Mouse (Mus musculus) 3T3-L1 (cell line): Measurements from ENCODE around the gene Gnb1.

Experiments
- DNase-seq: peaks from one replicate; pipeline ENCODE4 v3.0.0-alpha.2; 2015; ENCODE audit warnings: low read depth, low spot score

Gene Gnb1

DNA sequence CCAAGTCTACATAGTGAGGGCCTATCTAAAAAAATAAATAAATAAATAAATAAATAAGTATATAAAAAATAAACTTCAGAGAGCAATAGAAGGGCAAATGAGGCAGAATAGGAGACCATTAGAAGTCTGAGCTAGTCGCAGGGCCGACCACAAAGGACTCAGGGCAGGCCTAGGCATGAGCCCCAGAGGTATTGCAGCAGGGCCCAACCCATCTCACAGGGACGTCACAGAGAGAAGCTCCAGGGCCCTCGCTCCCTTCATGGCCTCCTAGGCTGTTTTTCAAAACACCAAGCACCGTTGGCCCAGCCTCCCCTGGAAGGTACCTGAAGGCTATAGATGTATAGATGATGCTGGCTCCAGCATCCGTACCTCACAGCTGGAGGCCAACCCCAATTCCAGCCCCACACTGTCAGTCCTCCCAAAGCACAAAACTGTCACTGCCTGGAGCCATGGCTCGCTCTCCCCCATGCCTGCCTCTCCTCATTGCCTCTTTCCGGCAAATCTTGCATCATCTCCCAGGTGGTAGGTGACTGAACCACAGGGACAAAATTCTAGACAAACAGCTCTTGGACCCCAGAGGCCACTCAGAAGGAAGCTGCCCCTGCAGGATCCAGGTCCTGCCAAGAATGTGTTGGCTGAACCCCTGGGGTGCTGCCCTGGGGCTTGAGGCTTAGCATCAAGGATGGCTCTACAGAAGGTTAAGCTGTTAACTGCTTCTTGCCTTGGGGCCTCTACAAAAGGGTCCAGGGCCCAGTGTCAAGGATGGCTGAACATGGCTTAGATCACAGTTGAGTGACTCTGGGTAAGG is 8.2 kb upstream of the Gnb1 start:
- peak; percentile 29 for DNase-seq

- DNase-seq: no peak
These were observed 5.6 kb upstream of the Gnb1 start for GRCm38 (mm10) chr4:155485521-155485920.

DNA sequence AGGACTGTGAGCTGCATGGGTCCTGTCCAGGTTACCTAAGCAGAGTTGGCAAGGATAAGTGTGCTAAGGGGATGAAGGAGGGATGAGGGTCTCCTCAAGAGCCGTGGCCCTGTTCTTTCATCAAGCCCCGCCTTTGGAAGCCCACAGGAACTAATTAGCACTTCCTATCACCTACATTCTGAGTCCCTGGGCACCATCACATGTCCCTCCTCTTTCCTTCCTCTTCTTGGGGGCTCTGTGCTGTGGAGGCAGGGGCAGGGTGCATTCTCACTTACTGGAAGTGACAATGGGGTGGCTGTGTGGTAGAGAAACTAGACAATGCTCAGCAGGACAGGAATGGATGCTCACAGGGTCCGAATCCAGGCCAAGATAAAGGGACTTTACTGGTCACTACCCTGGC is 3.4 kb upstream of the Gnb1 start:
- no peak for DNase-seq

- peak; percentile 98 for DNase-seq
These were observed 2.7 kb upstream of the Gnb1 start for GRCm38 (mm10) chr4:155488232-155489025.

DNA sequence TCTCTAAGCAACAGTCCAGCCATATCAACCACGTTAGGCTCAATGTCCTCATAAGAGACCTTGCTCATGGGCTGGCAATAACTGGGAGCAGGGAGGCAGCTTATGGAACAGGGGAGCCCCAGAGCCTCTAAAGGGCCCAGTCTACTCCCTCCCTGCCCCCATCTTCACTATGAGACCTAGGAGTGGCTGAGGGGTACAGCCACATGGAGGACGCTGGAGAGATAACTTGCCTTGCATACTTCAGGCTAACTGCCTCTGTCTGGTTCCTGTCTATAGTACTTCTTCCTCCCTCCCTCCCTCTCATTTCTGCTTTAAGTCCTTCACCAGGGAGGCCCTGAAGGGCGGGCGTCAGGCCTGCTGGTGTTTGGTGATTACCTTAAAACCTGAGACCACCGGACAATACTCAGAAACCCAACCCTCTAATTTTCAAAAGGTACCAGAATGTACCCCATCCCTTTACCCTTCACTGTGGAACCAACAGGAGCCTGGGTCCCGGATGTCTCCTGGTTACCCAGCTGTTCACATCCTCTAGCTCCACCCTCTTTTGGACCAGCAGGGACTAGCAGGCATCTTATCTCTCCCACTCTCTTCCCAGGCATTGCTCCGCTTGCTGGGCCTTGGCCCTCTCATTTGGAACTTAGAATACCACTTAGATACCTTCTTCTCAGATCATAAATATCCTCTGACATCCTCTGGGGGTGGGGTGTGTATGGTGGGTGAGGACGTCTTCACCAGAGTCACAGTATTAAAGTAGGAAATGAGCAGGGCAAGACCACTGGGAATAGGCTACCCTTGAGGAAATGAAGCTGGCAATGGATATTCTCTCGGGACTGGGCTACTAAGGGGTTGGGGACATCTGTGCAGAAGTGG is 1.8 kb upstream of the Gnb1 start:
- DNase-seq: no peak

- peak; percentile 21 for DNase-seq
These were observed 705 bp upstream of the Gnb1 start for GRCm38 (mm10) chr4:155490456-155490855.

DNA sequence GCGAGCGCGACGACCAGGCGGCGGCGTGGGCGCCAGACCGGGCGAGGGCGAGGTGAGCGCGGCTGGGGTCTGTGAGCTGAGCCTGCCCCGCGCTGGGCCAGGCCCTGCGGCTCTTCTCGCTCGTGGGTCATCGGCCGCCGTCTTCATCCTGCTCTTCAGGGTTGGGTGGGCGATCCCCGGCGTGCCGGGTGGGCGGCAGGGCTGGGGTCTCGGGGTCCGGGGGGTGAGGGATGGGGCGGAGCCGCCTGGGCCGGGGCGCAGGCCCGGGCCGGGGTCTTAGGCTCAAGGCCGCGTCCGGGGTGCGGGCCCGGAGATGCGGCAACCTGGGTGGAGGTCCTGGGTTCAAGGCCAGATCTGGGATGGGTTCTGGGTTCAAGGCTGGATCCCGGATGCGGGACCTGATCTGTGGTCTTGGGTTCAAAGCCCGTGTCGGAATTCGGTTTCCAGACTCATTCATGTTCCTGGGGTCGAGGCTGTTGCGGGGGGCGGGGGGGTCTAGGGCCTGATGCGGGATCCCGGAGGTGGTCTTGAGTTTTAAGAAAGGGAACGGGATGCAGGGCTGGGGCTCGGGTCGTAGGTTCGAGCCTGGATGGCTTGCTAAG is 469 bp downstream of the Gnb1 start:
- DNase-seq: peak; percentile 27

DNA sequence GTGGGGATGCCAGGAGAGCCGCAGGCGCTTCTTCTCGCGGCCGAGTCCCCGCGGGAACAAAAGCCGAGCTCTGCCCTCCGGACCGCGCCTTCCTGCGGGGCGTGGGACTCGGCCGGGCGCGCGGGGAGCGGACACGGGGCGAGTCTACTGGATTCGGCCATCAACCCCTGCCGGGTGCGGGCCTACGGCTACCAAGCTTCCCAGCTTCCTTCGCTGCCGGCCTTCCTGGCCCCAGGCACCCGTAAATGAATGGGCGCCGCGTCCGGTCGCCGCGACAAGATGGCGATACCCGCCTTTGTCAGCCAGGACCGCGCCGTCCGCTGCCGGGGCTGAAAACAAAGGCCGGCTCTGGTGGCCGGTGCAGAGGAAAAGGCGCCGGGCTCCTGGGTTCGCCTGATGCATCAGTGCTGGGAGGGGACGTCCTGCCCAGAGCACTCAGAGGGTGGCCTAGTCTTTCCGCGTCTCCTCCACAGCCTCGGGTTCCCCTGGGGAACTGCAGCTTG is 1.0 kb downstream of the Gnb1 start:
- peak; percentile 48 for DNase-seq

- DNase-seq: no peak
These were observed 3.7 kb downstream of the Gnb1 start for GRCm38 (mm10) chr4:155494891-155495290.

- no peak for DNase-seq
These were observed 6.8 kb downstream of the Gnb1 start for GRCm38 (mm10) chr4:155497963-155498362.

DNA sequence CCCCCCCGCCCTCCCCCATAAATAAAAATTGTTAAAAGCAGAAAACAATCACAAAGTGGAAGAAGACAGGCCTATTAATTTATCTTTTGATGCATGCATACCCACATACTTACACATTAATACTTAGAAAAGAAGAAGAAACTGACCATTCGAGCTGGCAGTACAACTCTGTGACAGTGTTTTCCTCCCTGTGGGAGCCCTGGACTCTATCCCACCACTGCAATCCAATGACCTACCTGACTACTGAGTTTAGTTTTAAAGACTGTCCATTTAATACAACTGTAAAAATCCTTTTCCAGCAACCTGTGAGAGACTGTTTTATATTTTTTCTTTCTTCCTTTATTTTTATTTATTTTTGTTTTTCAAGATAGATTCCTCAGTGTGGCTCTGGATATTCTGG is 10.0 kb downstream of the Gnb1 start:
- DNase-seq: no peak

DNA sequence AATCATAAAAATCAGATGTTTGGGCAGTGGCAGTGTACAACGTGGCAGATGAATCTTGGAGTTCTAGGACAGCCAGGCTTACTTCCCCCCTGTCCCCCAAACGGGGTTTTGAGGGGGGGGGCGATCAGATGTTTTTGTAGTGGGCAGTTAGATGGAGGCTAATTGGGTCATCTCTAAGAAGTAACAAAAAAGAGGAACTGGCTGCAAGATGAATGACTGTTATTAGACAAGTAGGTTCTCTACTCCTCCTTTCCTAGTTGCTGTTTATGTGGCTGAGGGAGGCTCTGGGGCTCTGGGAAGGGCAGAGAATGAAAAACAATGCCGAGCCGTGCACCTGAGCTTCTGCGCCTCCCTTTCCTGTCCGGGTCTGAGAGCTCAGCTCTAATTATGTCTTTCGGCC is 13.9 kb downstream of the Gnb1 start:
- no peak for DNase-seq

DNA sequence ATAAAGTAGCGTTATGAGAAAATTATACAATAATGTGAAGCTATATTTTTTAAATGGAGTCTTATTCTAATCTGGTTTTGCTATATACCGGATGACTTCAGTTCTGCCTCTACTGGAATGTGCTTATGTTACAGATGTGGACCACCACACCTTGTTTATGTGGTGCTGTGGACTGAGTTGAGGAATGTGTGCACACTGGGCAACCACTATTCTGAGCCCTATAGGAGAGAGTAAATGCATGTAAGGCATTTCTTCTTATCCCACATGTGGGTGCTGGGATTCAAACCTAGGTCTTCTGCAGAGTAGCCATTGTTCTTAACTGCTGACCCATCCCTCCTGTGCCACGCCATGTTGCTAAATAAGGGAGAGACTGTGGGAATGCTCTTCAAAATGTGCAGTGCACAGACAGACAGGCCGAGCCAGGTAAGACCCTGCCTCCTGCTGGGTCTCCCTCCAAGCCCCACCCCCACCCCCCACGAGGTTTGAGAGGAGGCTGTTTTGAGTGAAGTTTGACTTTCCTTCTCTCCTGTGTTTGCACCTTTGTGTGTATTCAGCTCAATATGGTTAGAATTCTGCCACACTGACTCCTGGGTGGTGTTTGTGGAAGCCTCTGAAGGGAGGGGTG is 14.6 kb downstream of the Gnb1 start:
- DNase-seq: no peak

DNA sequence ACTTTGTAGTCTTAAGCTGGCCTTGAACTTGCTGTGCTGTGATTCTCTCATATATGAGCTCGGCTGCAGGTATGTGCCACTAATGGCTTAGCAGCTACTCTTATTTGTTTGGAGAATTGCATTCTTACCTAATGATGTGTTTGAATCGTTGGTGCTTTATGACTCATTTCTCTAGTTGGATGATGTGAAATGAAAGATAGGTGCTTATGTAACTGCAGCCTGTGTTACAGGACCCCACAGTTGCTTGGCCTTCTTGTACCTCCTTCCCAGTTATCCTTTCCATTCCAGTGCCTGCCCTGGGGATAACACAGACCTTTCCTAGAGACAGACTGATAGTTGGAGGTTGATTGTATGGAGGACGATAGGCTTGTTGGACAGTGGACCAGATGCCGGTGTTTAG is 17.5 kb downstream of the Gnb1 start:
- DNase-seq: no peak

DNA sequence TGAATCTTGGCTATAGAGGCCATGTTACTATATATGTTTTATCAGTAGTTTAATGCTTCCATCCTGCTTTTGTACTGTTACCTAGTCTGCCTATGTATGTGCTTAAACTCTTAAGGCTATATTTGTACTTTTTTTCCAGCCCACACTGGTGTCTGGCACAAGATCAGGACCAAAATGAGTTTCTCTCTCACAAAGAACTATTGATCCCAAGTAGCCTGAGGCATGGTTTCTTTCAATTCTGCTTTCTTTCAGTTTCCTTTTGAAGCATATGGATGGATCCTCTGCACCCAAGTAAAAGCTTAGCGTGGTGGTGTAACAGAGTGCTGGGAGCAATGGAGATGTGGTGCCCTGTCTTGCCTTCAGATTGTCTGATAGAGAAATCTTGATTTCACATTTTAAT is 19.8 kb downstream of the Gnb1 start:
- no peak for DNase-seq

DNA sequence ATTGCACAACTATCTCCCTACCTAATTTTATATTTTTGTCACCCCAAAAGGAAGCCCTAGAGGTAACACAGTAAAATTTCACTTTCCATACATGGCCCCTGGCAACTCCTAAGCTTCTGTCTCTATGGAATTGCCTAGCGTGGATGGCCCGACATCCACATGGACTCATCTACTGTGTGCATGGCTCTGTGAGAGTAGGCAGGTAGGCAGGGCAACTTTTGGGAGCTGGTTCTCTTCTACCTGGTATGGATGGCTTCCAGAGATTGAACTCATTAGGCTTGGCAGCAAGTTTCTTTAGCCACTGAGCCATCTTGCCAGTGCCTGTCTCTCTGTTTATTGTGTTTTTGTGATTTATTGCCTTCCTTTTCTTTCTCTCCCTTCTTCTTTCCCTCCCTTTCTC is 23.6 kb downstream of the Gnb1 start:
- DNase-seq: no peak

DNA sequence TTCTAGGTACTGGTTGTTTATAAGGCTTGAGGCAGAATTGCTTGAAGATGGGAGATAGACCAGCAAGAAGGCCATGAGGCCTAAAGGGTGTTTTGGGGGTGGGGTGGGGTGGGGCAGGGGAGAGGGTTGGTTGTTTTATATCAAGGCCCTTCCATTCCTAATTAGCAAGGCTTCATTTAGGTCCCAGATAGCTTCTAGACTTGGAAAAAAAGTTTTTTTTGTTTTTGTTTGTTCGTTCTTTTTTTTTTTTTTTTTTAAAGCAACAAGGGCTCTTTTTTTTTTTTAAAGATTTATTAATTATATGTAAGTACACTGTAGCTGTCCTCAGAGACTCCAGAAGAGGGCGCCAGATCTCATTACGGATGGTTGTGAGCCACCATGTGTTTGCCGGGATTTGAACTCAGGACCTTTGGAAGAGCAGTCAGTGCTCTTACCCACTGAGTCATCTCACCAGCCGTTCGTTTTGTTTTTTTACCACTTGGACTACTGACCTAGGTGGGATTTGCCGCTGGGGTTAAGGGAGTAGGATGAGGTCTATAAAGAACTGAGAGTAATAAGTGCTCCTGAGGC is 26.9 kb downstream of the Gnb1 start:
- no peak for DNase-seq

GRCm38 (mm10) chr4:155522327-155522726 is 31.2 kb downstream of the Gnb1 start:
- no peak for DNase-seq

DNA sequence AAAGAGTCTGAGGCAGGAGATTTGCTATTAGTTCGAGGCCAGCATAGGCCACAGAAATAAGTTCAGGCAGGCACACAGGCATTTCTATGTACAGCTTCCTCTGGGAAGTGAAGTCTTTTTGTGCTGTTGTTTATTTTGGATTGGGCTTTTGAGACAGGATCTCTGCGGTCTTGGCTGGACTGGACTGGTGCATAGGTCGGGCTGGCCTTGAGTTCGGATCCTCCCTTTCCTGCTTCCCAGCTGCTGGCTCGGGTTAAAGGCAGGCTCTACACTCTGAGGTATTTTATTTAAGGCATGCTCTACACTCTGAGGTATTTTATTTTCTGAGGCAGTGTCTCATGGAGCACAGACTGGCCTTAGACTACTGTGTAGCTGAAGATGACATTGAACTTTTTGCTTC is 34.6 kb downstream of the Gnb1 start:
- no peak for DNase-seq

DNA sequence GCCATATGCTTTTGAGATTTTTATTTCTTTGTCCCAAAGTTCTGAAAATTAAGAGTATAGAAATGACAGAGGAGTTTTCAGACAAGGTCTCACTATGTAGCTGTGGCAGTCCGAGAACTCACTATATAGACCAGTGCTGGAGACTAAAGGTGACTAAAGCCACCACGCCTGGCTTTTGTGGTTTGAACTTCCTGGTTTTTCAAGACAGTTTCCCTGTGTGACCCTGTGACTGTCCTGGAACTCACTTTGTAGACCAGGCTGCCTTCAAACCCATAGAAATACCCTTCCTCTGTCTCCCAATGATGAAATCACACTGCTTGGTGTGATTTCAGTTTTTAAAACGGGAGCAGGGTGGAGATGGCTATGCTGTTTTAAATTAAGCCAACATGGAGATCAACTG is 38.1 kb downstream of the Gnb1 start:
- no peak for DNase-seq

- DNase-seq: no peak
These were observed 58.8 kb downstream of the Gnb1 start for GRCm38 (mm10) chr4:155549993-155550392.
